Mouse (Mus musculus): ENCODE data around the gene Cdkn1c. TPM values are rescaled to one million over a fixed set of nuclear protein-coding genes. Genes with fewer than 3 reads are reported as not detected.

The Cdkn1c gene
- total and polyA plus RNA-seq, 2 experiments = 2.2 to 2.4 TPM

GRCm38 (mm10) chr7:143477800-143478199 lies 16.9 kb upstream of the Cdkn1c start:
- 44% methylated on average over 5 of the region's 5 CpGs for WGBS
- Histone ChIP-seq H3K27ac (replicated peaks; ENCODE audit: insufficient read depth, low read depth, low read length) (no peak overlapping the region), H3K36me3 (ENCODE audit: control insufficient read depth, insufficient read depth, low read length) (no peaks in the 10 kb centered on the region), H3K27me3 (ENCODE audit: control insufficient read depth, insufficient read depth, low read length) (no peaks in the 10 kb centered on the region), H3K4me3 (ENCODE audit: insufficient read depth, low read depth, low read length) (no peak overlapping the region), H3K4me1 (ENCODE audit: control insufficient read depth, insufficient read depth, low read length) (peaks cover 30% of the 10 kb centered on the region), H3K9ac (ENCODE audit: low read depth, low read length) (no peak overlapping the region), H3K79me2 (ENCODE audit: control insufficient read depth, insufficient read depth, low read length) (no peaks in the 10 kb centered on the region)
- TF ChIP-seq POLR2A (IDR thresholded peaks at IDR 0.05; ENCODE audit: extremely low read depth, insufficient read depth, low read length) (no peak), CTCF (IDR thresholded peaks at IDR 0.05; ENCODE audit: low read depth, low read length) (no peak)
- DNase-seq (ENCODE audit: extremely low read depth, low read depth, low spot score) = peak; percentile 60

GRCm38 (mm10) chr7:143476702-143477335 lies 16.0 kb upstream of the Cdkn1c start:
- Histone ChIP-seq H3K36me3 (ENCODE audit: control insufficient read depth, insufficient read depth, low read length) (no peaks in the 10 kb centered on the region), H3K27ac (replicated peaks; ENCODE audit: insufficient read depth, low read depth, low read length) (no peak overlapping the region), H3K79me2 (ENCODE audit: control insufficient read depth, insufficient read depth, low read length) (no peaks in the 10 kb centered on the region), H3K4me3 (ENCODE audit: insufficient read depth, low read depth, low read length) (no peak overlapping the region), H3K4me1 (ENCODE audit: control insufficient read depth, insufficient read depth, low read length) (peaks cover 30% of the 10 kb centered on the region), H3K9ac (ENCODE audit: low read depth, low read length) (no peak overlapping the region), H3K27me3 (ENCODE audit: control insufficient read depth, insufficient read depth, low read length) (no peaks in the 10 kb centered on the region)
- peak; percentile 68 for DNase-seq (ENCODE audit: extremely low read depth, low read depth, low spot score)
- WGBS = 73% methylated on average over 3 of the region's 3 CpGs
- TF ChIP-seq POLR2A (IDR thresholded peaks at IDR 0.05; ENCODE audit: extremely low read depth, insufficient read depth, low read length) (no peak), CTCF (IDR thresholded peaks at IDR 0.05; ENCODE audit: low read depth, low read length) (peak; percentile 23)

- no peaks in the 10 kb centered on the region for H3K79me2 ChIP-seq (ENCODE audit: control insufficient read depth, insufficient read depth, low read length)
- peak; percentile 86 for DNase-seq (ENCODE audit: extremely low read depth, low read depth, low spot score)
- no peaks in the 10 kb centered on the region for H3K27me3 ChIP-seq (ENCODE audit: control insufficient read depth, insufficient read depth, low read length)
- H3K4me1 ChIP-seq (ENCODE audit: control insufficient read depth, insufficient read depth, low read length) = peaks cover 30% of the 10 kb centered on the region
- H3K36me3 ChIP-seq (ENCODE audit: control insufficient read depth, insufficient read depth, low read length) = no peaks in the 10 kb centered on the region
- TF ChIP-seq POLR2A (IDR thresholded peaks at IDR 0.05; ENCODE audit: extremely low read depth, insufficient read depth, low read length) (no peak), CTCF (IDR thresholded peaks at IDR 0.05; ENCODE audit: low read depth, low read length) (no peak)
- H3K4me3 ChIP-seq (ENCODE audit: insufficient read depth, low read depth, low read length) = peak overlapping the region; percentile 37; the same call in 1 of the 2 replicates
- peak overlapping the region; percentile 23; the same call in 1 of the 2 replicates for H3K9ac ChIP-seq (ENCODE audit: low read depth, low read length)
- H3K27ac ChIP-seq (replicated peaks; ENCODE audit: insufficient read depth, low read depth, low read length) = peak overlapping the region; percentile 73
- 18% methylated on average over 11 of the region's 11 CpGs for WGBS
These were observed 15.0 kb upstream of the Cdkn1c start for GRCm38 (mm10) chr7:143475876-143476275.

GRCm38 (mm10) chr7:143474811-143475210 lies 14.0 kb upstream of the Cdkn1c start:
- H3K27ac ChIP-seq (replicated peaks; ENCODE audit: insufficient read depth, low read depth, low read length) = peak overlapping the region; percentile 79
- no peaks in the 10 kb centered on the region for H3K36me3 ChIP-seq (ENCODE audit: control insufficient read depth, insufficient read depth, low read length)
- H3K9ac ChIP-seq (ENCODE audit: low read depth, low read length) = peak overlapping the region; percentile 57; the same call in 1 of the 2 replicates
- 10% methylated on average over 10 of the region's 10 CpGs for WGBS
- peaks cover 30% of the 10 kb centered on the region for H3K4me1 ChIP-seq (ENCODE audit: control insufficient read depth, insufficient read depth, low read length)
- H3K79me2 ChIP-seq (ENCODE audit: control insufficient read depth, insufficient read depth, low read length) = no peaks in the 10 kb centered on the region
- no peaks in the 10 kb centered on the region for H3K27me3 ChIP-seq (ENCODE audit: control insufficient read depth, insufficient read depth, low read length)
- peak; percentile 87 for DNase-seq (ENCODE audit: extremely low read depth, low read depth, low spot score)
- TF ChIP-seq POLR2A (IDR thresholded peaks at IDR 0.05; ENCODE audit: extremely low read depth, insufficient read depth, low read length) (no peak), CTCF (IDR thresholded peaks at IDR 0.05; ENCODE audit: low read depth, low read length) (no peak)
- peak overlapping the region; percentile 58; the same call in 1 of the 2 replicates for H3K4me3 ChIP-seq (ENCODE audit: insufficient read depth, low read depth, low read length)

GRCm38 (mm10) chr7:143473347-143474101 lies 12.7 kb upstream of the Cdkn1c start, which contains the start of gene Slc22a18:
TSS of gene Slc22a18 (plus strand) at chr7:143473736.
- 8% methylated on average over 4 of the region's 4 CpGs for WGBS
- H3K4me1 ChIP-seq (ENCODE audit: control insufficient read depth, insufficient read depth, low read length) = peaks cover 30% of the 10 kb centered on the region
- H3K27ac ChIP-seq (replicated peaks; ENCODE audit: insufficient read depth, low read depth, low read length) = peak within 1 kb of the TSS; percentile 79
- DNase-seq (ENCODE audit: extremely low read depth, low read depth, low spot score) = peak; percentile 89
- peak within 1 kb of the TSS; percentile 53 for H3K4me3 ChIP-seq (ENCODE audit: insufficient read depth, low read depth, low read length)
- no peaks in the 10 kb centered on the region for H3K36me3 ChIP-seq (ENCODE audit: control insufficient read depth, insufficient read depth, low read length)
- H3K9ac ChIP-seq (ENCODE audit: low read depth, low read length) = peak within 1 kb of the TSS; percentile 57
- no peaks in the 10 kb centered on the region for H3K27me3 ChIP-seq (ENCODE audit: control insufficient read depth, insufficient read depth, low read length)
- H3K79me2 ChIP-seq (ENCODE audit: control insufficient read depth, insufficient read depth, low read length) = no peaks in the 10 kb centered on the region
- TF ChIP-seq CTCF (IDR thresholded peaks at IDR 0.05; ENCODE audit: low read depth, low read length) (no peak), POLR2A (IDR thresholded peaks at IDR 0.05; ENCODE audit: extremely low read depth, insufficient read depth, low read length) (peak; percentile 45; the same call in 1 of the 2 replicates)
